Mouse (Mus musculus) liver, embryonic 13.5 days (tissue): ENCODE measurements around the gene Comt. TPM values are rescaled to one million over a fixed set of nuclear protein-coding genes. Genes with fewer than 3 reads are reported as not detected.

Experiments used
- ATAC-seq: fragments of 200-750 bp; cut with Nextera tagmentation; 2 replicates; pipeline ENCODE4 v1.8.0; 2017; ENCODE audit warnings: low read depth, mild to moderate bottlenecking, moderate number of reproducible peaks, moderate library complexity
- DNase-seq: peaks from one replicate; pipeline ENCODE4 v3.0.0; 2022
- H3K27ac ChIP-seq: fragments of 300-500 bp; sonication (generic); 2 replicates; pipeline ENCODE4 v1.5.1; 2015; ENCODE audit warnings: moderate library complexity, mild to moderate bottlenecking, inconsistent platforms
- H3K27me3 ChIP-seq: fragments of 300-500 bp; sonication (generic); 2 replicates; pipeline ENCODE4 v1.6.1; 2015; ENCODE audit warnings: mild to moderate bottlenecking, inconsistent platforms
- H3K36me3 ChIP-seq: fragments of 300-500 bp; sonication (generic); 2 replicates; pipeline ENCODE4 v1.6.1; 2015; ENCODE audit warnings: mild to moderate bottlenecking, inconsistent platforms
- H3K4me1 ChIP-seq: fragments of 300-500 bp; sonication (generic); replicated peaks from 2 replicates; pipeline ENCODE4 v1.6.1; 2015; ENCODE audit warnings: inconsistent platforms
- H3K4me2 ChIP-seq: fragments of 300-500 bp; sonication (generic); 2 replicates; pipeline ENCODE4 v1.6.1; 2015; ENCODE audit warnings: inconsistent platforms, mild to moderate bottlenecking, moderate library complexity
- H3K4me3 ChIP-seq: fragments of 300-500 bp; sonication (generic); replicated peaks from 2 replicates; pipeline ENCODE4 v1.5.1; 2015; ENCODE audit warnings: mild to moderate bottlenecking, inconsistent platforms
- H3K9ac ChIP-seq: fragments of 300-500 bp; sonication (generic); 2 replicates; pipeline ENCODE4 v1.6.1; 2015; ENCODE audit warnings: mild to moderate bottlenecking, inconsistent platforms
- H3K9me3 ChIP-seq: fragments of 300-500 bp; sonication (generic); replicated peaks from 2 replicates; pipeline ENCODE4 v1.6.1; 2016; ENCODE audit warnings: inconsistent platforms
- WGBS: fragments of 180-500 bp; shearing (Covaris S2); methylation state at CpG from one replicate; pipeline ENCODE4 v1.1.7; 2015; ENCODE audit not compliant: insufficient replicate concordance; 5-methylcytosine and 5-hydroxymethylcytosine counted together
- microRNA-seq: library from miRNA; unstranded; fragments of <30 nt; microRNA quantifications from one replicate; pipeline ENCODE4, GENCODE M21; 2016
- polyA plus RNA-seq: library from polyadenylated mRNA; unstranded; fragments of >200 nt; fragmentation: Nextera tagmentation; extraction: Ambion mirVana; gene quantifications from 2 replicates; pipeline ENCODE4 v1.2.1, GENCODE M21; 2015

The Comt gene
- polyA plus RNA-seq, 1 experiment from 2014 or later, result 110 TPM

GRCm38 (mm10) chr16:18376297-18376954 lies 50.2 kb downstream of the Comt start:
- H3K27me3 ChIP-seq, result no peaks in the 10 kb centered on the region
- ATAC-seq (no peak), DNase-seq (no peak)
- H3K27ac ChIP-seq, result peak overlapping the region; percentile 36; the same call in 1 of the 2 replicates
- H3K4me2 ChIP-seq, result no peak overlapping the region
- peaks cover 14% of the 10 kb centered on the region for H3K4me1 ChIP-seq
- no peak overlapping the region for H3K4me3 ChIP-seq
- H3K9me3 ChIP-seq, result no peaks in the 10 kb centered on the region
- WGBS, result 39% methylated on average over 7 of the region's 7 CpGs
- no peaks in the 10 kb centered on the region for H3K36me3 ChIP-seq
- 0 out of 2 replicates have a peak overlapping the region, but pooled peaks have one; percentile 3 for H3K9ac ChIP-seq

GRCm38 (mm10) chr16:18373632-18374031 lies 53.0 kb downstream of the Comt start:
- H3K4me1 ChIP-seq, result peaks cover 37% of the 10 kb centered on the region
- H3K4me3 ChIP-seq, result no peak overlapping the region
- H3K9me3 ChIP-seq, result no peaks in the 10 kb centered on the region
- no peak overlapping the region for H3K9ac ChIP-seq
- no peak overlapping the region for H3K27ac ChIP-seq
- no peaks in the 10 kb centered on the region for H3K36me3 ChIP-seq
- WGBS, result 77% methylated on average over 4 of the region's 4 CpGs
- ATAC-seq, result no peak
- DNase-seq, result no peak
- no peaks in the 10 kb centered on the region for H3K27me3 ChIP-seq
- no peak overlapping the region for H3K4me2 ChIP-seq

- DNase-seq, result no peak
- Histone ChIP-seq H3K9me3 (no peaks in the 10 kb centered on the region), H3K9ac (peak overlapping the region; percentile 17; the same call in 1 of the 2 replicates), H3K27me3 (no peaks in the 10 kb centered on the region), H3K4me1 (peaks cover 23% of the 10 kb centered on the region), H3K27ac (peak overlapping the region; percentile 61; the same call in 1 of the 2 replicates), H3K36me3 (no peaks in the 10 kb centered on the region), H3K4me2 (peak overlapping the region; percentile 23), H3K4me3 (no peak overlapping the region)
- 16% methylated on average over 3 of the region's 3 CpGs for WGBS
- peak; percentile 79 for ATAC-seq
Measured at GRCm38 (mm10) chr16:18370197-18370596, 56.5 kb downstream of the Comt start.

- ATAC-seq (no peak), DNase-seq (no peak)
- 75% methylated on average over 4 of the region's 4 CpGs for WGBS
- Histone ChIP-seq H3K9me3 (no peaks in the 10 kb centered on the region), H3K27ac (no peak overlapping the region), H3K9ac (no peak overlapping the region), H3K36me3 (no peaks in the 10 kb centered on the region), H3K27me3 (no peaks in the 10 kb centered on the region), H3K4me2 (no peak overlapping the region), H3K4me1 (peaks cover 23% of the 10 kb centered on the region), H3K4me3 (no peak overlapping the region)
Measured at GRCm38 (mm10) chr16:18366849-18367248, 59.8 kb downstream of the Comt start.

- ATAC-seq, result no peak
Measured at GRCm38 (mm10) chr16:18362948-18363347, 63.7 kb downstream of the Comt start.

GRCm38 (mm10) chr16:18360151-18360805 lies 66.4 kb downstream of the Comt start:
- no peaks in the 10 kb centered on the region for H3K36me3 ChIP-seq
- no peak overlapping the region for H3K27ac ChIP-seq
- no peaks in the 10 kb centered on the region for H3K27me3 ChIP-seq
- 76% methylated on average over 6 of the region's 6 CpGs for WGBS
- no peak overlapping the region for H3K9ac ChIP-seq
- H3K4me1 ChIP-seq, result peaks cover 12% of the 10 kb centered on the region; the same call in 1 of the 2 replicates
- no peak overlapping the region for H3K4me2 ChIP-seq
- ATAC-seq, result no peak
- no peaks in the 10 kb centered on the region for H3K9me3 ChIP-seq
- no peak for DNase-seq
- no peak overlapping the region for H3K4me3 ChIP-seq

More at GRCm38 (mm10) chr16:18362948-18363347, 63.7 kb downstream of the Comt start:
- H3K36me3 ChIP-seq, result no peaks in the 10 kb centered on the region
- H3K4me3 ChIP-seq, result no peak overlapping the region
- WGBS, result 64% methylated on average over 8 of the region's 8 CpGs
- H3K4me1 ChIP-seq, result no peaks in the 10 kb centered on the region
- no peak overlapping the region for H3K4me2 ChIP-seq
- DNase-seq, result no peak
- no peak overlapping the region for H3K9ac ChIP-seq
- H3K27ac ChIP-seq, result no peak overlapping the region
- H3K9me3 ChIP-seq, result no peaks in the 10 kb centered on the region
- H3K27me3 ChIP-seq, result no peaks in the 10 kb centered on the region

- Histone ChIP-seq H3K36me3 (no peaks in the 10 kb centered on the region), H3K27me3 (no peaks in the 10 kb centered on the region), H3K4me3 (no peak overlapping the region), H3K4me2 (no peak overlapping the region), H3K9ac (no peak overlapping the region), H3K9me3 (no peaks in the 10 kb centered on the region), H3K27ac (no peak overlapping the region), H3K4me1 (peaks cover 27% of the 10 kb centered on the region)
- DNase-seq (no peak), ATAC-seq (no peak)
- 65% methylated on average over 6 of the region's 6 CpGs for WGBS
Measured at GRCm38 (mm10) chr16:18357977-18358376, 68.7 kb downstream of the Comt start.

GRCm38 (mm10) chr16:18356961-18357360 lies 69.7 kb downstream of the Comt start:
- Histone ChIP-seq H3K36me3 (no peaks in the 10 kb centered on the region), H3K9me3 (no peaks in the 10 kb centered on the region), H3K4me3 (no peak overlapping the region), H3K9ac (no peak overlapping the region), H3K4me1 (peaks cover 38% of the 10 kb centered on the region), H3K4me2 (no peak overlapping the region), H3K27me3 (no peaks in the 10 kb centered on the region), H3K27ac (no peak overlapping the region)
- WGBS, result 64% methylated on average over 1 of the region's 1 CpGs
- ATAC-seq (no peak), DNase-seq (no peak)

Small RNA genes within 50 kb of the gene (microRNA-seq; reads per million reads assigned to microRNA genes)
- not detected for gene Gm26219

Other genes with a start within 250 kb of the Comt start
- not detected in 2 replicates for gene Ccdc188, start 209.0 kb downstream of the Comt start, polyA plus RNA-seq
- gene Zdhhc8, start 191.7 kb downstream of the Comt start, polyA plus RNA-seq, result 1.7 and 2.3 TPM in 2 replicates
- 74.8 and 74.9 TPM in 2 replicates for gene Trmt2a, start 178.2 kb downstream of the Comt start, polyA plus RNA-seq
- 491 and 563 TPM in 2 replicates for gene Ranbp1, start 178.1 kb downstream of the Comt start, polyA plus RNA-seq
- gene Gm49776, start 168.5 kb downstream of the Comt start, polyA plus RNA-seq, result 1.3 and 2.4 TPM in 2 replicates
- gene Dgcr8, start 137.6 kb downstream of the Comt start, polyA plus RNA-seq, result 13.4 and 13.8 TPM in 2 replicates
- gene Tango2, start 78.7 kb downstream of the Comt start, polyA plus RNA-seq, result 69.6 and 71.4 TPM in 2 replicates
- gene Arvcf, start 78.7 kb downstream of the Comt start, polyA plus RNA-seq, result 7.6 and 7.9 TPM in 2 replicates
- 105 and 112 TPM in 2 replicates for gene Txnrd2, start 468 bp downstream of the Comt start, polyA plus RNA-seq
- gene Gnb1l, start 71.9 kb upstream of the Comt start, polyA plus RNA-seq, result 14.0 and 14.9 TPM in 2 replicates
- 1.4 and 1.9 TPM in 2 replicates for gene Rtl10, start 72.0 kb upstream of the Comt start, polyA plus RNA-seq
- 0.05 TPM in 1 of 2 replicates, not detected in the other for gene Tbx1, start 163.8 kb upstream of the Comt start, polyA plus RNA-seq
- gene Gp1bb, start 195.6 kb upstream of the Comt start, polyA plus RNA-seq, result 25.2 and 32.4 TPM in 2 replicates
- 0.14 and 0.78 TPM in 2 replicates for gene Gm49601, start 199.6 kb upstream of the Comt start, polyA plus RNA-seq
- 2.4 and 2.6 TPM in 2 replicates for gene Sept5, start 203.1 kb upstream of the Comt start, polyA plus RNA-seq